Mouse (Mus musculus) granulocyte monocyte progenitor cell, adult 5-6 weeks (primary cell): ENCODE measurements around the gene Sh3pxd2a. TPM values are rescaled to one million over a fixed set of nuclear protein-coding genes. Genes with fewer than 3 reads are reported as not detected.

Experiments used
- ATAC-seq: replicated peaks from 2 replicates; pipeline ENCODE4 v1.8.0; 2016; ENCODE audit warnings: mild to moderate bottlenecking, moderate TSS enrichment, inconsistent platforms; ENCODE audit not compliant: poor library complexity, severe bottlenecking
- total RNA-seq, 2 experiments: library from RNA; stranded (forward) in 1 of 2; stranded (reverse) in 1 of 2; fragments of 200-712, 200-1000 nt in 1 of 2; fragments of >200 nt in 1 of 2; fragmentation: Nextera tagmentation in 1 of 2; gene quantifications; 2 replicates each; pipeline ENCODE4 v1.2.3; 2014 to 2017

Gene Sh3pxd2a
- total RNA-seq, 2 experiments from 2014 or later = 1.2 to 1.9 TPM

DNA sequence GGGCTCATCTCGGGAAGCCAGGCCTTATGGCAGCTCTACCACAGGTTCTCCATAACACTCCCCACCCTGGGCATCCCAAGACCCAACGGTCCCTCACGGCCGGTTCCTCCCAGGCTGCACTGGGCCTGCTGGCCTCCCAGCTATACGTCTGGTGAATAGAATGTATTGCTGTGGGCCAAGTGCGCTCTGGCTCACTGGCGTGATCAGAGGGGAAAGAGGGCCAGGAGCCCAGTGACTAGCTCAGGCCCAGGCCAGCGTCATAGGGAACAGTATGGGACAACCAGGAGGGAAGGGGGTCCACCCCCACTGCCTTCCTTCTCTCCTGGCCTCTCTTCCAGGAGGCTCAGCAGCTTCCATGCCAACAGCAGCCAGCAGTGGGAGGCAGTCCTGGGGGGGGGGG is 145.1 kb downstream of the Sh3pxd2a start:
- no peak for ATAC-seq

DNA sequence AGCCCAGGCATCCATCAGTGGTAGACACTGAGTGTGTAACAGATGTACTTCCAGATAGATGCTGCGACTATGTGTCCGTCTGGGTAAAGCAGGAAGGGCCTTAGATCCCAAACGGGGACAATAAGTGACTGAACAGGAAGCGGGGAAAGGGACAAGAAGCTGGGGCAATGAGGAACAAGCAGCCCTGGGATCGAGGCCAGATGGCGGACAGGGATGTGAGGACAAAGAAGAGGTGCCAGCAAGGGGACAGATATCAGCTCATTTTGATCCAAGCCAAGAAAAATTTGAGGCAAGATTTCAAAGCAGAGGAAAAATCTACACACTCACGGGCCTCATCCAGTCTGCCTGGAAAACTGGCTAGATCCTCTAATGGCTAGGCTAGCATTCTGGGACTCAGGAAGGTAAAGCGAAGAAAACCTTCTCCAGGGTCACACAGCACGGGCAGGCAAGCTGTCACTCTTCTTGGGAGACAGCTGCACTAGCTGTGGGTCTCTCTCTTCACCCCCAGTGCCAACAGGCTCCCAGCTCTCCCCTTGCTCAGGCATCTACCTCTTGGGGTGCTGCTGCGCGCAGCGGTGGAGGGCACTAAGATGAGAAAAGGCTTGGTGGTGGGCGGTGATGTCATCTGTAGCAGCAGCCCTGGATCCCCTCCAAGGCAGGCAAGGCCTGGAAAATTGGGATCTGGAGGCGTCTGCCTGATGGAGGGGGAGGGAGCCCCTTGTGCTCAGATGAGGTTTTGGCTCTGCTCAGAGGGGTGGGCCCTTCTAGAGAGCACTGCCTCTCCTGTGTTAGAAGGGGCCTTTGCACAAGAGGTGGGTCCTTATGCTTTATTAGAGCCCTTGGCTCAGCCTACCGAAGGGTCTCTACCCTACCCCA is 146.9 kb downstream of the Sh3pxd2a start:
- ATAC-seq = no peak

DNA sequence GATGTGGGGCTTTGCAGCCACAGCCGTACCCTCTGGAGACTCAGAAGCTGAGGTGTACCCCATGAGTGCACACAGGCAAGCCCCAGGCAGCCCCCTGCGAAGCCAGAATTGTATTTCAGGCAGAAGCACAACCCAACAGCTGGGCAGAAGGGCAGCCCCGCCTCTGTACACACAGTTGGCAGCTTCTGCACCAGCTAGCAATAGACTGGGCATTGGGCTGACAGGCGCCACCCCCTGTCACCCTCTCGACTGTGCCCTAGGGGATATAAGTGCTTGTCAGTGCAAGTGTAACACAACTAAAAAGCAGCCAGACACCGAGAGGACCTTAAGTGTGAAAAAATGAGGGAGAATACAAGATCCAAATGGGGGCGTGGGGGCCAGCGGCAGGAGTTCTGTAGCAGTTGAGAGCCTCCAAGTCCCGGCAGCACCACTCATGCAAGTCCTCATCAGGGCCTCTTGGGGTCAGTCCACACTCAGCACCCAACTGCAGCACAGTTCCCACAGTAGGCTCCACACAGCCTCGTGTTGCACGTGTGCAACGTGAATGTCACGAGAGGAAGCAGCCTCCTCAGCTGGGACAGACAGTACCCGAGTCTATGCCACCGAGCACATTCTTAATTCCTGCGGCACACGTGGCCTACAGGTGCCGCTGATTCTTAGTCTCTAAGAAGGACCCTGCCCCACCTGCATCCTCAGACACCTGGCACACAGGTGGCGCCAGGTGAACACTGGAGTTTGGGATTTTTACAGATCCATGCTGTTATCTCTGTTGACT is 147.7 kb downstream of the Sh3pxd2a start:
- no peak for ATAC-seq

DNA sequence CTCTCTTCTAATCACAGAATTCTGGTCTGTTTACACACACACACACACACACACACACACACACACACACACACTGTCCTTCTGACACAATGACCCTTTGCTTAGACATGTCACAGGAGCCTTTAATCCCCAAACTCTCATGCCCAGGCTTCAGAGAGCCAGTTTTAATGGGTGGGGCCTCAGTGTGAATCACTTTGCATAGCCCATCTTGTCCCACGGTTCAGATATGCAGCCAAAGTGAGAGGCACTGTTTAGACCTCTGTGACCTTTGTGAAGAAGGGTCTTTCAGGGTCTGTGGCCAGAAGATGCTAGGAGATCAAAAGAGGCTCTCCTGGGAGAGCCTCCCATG is 148.3 kb downstream of the Sh3pxd2a start:
- ATAC-seq = no peak

DNA sequence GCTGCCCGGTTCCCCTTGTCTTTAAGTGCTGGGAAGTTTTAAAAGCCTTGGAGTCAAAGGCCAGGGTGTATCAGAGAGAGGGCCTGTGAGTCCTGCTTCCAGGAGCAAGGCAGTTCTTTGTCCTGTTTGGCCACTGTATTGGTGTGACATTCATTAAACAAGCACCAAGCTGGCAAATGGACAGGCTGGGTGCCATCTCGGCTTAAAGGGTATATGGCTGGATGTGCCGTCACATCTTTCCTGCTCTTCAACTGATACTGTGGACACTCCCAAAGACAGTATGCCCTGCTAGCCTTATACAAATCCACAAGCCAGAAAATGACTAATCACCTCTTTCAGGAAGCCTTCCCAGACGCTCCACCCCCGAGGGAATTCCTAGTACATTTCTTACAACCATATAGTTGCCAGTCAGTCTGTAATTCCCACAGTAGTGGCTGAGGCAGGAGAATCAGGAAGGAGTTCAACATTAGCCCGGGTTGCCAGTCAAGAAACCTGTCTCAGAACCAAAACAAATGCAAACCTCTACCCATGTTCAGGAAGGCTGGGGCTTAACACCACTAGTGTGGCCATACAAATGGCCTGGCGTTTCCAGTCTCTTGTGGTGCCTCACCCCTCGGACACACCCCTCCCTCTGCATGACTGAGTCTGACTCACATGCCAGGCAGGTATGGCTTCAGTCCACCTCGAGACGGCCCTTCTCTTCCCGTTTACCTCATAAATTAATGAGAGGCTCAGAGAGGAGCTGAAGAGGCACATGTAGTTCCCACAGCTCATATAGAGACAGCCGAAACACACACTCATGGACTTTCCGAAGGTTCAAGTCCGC is 148.9 kb downstream of the Sh3pxd2a start:
- ATAC-seq = no peak

DNA sequence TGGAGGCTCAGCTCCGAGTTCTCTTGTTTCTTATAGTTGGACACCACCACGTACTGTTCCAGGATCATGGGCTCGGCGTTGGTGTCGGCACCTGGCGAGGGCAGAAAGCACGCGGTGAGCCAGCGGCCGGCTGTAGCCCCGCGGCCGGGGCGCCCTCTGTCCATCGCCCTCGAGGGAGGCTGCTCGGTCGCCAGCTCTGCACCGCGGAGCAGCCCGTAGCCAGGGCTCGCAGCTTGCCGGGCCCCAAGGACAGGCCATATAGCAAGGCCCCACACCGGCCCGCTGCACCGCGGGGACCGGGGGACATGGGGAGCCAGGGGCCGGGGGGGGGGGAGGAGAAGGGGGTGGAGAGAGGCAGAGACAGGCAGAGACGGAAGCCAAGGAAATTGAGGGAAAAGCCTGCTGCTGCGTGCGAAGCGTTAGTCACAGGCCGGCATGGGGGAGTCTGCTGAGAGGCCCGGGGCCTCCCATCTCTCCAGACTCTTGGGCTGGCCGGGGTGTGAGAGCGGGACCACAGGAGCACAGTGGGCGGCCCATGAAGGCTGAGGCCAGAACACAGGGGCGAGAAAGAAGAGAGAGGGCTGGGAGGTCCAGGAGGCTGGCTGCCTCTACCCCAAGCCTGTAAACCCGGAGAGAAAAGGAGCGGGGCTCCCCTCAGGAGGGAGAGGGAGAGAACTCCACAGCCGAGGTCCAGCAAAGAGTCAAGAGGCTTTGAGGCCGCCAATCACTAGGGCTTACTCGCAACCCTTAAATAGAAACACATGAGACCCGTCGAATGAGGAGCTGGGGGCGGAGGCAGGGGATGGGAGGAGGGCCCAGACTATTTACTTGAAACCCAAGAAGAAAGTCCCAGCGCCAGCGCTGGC is 149.9 kb downstream of the Sh3pxd2a start:
- ATAC-seq = peak; percentile 29

DNA sequence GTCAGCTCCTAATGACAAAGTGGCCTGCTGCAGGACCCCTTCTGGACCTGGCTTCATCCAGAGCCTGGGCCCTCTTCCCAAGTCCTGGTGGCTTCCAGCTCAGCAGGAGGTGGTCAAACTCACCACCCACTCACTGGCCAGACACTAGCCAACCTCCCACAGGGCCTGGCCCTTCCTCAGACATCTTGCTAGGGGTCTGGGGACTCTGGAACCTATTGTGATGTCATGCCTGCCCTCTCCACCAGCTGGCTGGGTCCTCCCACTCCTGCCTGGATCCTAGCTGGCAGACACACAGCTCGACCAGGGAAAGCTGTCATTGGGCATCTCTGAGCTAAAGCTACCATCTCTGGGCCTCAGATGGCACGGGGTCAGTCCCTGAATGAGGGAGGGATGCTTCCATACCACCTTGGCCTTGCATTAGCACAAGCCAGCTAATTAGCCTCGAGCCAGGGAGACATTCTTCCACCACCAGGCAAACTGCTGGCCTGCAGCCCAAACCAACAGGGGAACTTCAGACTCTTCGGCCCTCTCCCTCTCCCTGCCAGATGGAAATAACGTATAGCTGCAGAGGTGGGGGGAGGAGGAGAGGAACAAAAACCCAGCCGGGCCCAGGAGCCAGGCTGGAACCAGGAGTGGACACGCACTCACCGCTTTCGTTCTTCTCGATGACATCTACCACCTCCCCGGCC is 150.7 kb downstream of the Sh3pxd2a start:
- ATAC-seq = peak; percentile 66

DNA sequence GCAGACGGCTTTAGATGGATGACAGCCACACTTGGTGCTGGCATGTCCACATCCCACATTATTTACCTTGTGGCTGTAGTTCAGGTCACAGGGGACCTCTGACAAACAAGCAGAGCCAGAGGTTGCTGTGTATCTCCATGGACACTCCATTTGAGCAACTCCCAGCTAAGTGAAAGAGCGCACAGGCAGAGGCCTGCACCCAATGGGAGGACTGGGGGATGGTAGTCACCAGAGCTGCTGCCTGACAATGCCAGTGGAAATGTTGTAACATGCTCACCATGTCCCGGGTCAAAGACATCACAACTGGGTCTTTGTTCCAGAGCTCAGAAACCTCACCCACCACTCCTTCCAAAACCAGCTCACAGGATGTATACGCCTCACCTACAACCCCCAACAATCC is 153.0 kb downstream of the Sh3pxd2a start:
- no peak for ATAC-seq

DNA sequence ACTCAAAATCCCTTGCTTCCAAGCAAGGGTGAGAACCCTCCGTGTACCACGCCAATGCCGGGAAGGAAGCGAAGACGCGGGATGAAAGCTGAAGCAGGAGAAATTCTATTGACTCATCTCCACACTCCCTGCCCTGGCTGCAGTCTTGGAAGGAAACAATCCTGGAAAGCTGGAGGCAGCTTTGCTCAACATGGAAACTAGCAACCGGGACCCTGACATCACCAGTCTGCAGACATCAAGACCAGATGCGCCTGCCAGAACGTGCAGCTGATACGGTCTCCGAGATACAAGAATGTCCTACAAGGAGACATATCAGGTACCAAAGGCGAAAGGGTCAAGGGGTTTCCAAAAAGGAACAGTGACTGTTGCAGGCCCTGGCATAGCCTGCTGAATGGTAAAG is 154.4 kb downstream of the Sh3pxd2a start:
- no peak for ATAC-seq

DNA sequence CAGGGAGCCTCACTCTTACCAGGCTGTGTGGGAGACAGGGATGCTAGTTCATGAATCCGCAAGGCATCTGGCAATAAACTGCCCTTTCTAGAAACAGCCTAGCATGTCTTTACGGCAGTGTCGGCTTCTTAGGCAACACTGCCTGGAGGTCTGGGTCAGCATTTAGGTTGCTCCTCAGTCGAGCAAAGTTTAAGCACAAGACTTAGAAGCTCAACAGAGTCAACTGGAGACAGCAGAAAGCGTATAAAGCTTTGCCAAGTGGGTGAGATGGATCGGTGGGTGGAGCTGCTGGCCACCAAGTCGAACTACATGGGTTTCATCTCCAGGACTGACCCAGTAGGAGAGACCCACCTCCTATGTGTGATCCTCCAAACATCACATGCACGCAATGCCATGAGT is 157.3 kb downstream of the Sh3pxd2a start:
- ATAC-seq = no peak

DNA sequence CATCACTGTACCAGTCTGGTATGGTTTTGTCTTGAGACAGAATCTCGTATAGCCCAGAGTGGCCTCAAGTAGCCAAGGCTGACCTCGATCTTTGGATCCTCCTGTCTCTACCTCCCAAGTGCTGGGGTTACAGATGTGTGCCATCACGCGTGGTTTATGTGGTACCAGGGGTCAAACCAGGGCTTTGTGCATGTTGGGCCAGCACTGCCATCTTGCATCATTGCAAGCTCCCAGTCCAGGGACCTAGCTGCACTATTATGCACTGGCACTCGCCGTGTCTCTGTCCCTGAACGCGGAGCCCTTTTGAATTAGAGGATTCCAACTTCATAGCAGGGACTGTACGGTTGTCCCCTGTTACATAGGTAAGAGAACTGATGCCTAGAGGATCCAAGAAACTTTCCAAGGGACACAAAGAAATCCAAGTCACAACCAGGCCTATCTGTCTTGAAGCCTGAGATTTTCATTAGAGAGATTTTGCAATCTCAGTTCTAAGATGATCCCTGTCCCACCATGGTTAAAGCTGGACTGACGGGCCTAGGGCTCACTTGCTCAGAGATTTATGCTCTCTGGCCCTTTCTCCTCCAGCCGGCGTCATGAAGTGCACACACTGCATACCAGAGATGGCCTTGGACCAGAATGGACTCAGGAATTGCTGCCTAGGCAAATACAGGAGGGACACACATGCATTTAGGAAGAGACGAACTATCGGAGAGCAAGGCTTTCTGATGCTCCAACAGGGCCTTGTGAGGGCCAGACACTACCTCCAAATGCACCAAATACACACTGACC is 157.9 kb downstream of the Sh3pxd2a start:
- no peak for ATAC-seq

DNA sequence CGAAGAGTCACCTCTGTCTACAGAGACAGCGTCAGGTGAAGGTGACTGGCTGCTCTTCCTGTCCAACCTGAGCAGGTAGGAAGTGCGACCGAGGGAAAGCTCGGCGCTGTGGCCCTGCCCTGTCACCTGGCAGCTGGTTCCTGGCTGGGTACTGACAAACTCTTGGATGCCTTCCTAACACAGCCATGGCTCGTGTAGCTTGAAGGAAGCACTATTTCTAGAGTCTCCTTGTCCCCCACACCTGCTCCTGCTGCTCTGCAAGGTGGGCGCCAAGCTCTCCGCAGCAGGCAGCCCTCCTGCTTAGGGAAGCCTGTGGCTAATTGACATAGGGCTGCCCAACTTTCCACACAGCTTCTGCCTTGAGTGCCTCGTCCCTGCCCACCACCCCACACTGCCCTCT is 158.8 kb downstream of the Sh3pxd2a start:
- ATAC-seq = no peak

DNA sequence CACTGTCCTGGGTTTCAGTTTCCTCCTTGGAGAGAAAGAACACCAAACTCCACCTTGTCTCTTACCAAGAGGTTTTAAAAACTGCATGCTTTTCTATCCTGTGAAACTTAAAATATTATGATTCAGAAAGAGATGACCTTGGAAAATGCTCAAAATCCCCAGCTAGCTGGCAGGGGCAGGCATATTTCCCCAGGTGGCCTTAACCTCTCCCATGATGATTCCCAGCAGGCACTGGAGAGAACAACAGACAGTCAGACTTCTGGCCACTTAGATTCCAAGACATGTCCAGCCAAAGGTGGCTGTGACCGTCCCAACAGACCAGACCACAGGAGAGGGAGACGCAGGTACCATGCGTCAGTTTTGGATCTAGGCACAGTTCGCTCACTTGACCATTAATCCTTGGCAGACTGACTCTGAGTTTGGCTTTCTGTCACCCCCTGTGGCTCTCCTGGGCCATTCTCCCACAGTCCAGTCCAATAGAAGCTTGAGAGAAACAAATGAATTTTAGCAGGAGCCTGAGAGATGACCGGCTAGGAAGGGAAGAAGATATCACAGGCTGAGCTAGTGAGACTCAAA is 159.9 kb downstream of the Sh3pxd2a start:
- ATAC-seq = no peak

DNA sequence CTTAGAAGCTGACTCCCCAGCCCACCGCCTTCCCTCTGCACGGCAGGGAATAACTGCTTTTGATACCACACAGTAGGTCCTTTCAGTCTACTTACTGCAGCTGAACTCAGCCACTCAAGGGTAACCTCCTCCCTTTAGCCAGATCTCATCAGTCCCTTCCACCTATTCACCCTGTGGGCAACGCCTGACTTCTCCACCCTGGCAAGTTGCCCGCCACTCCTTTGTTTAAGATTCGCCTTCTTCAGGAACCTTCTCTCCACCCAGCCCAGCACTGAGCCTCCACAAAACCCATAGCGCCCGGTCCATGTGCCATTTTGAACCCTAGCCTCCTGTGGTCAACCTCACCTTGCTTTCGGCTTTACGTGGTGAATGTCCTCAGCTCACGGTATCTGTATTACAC is 161.1 kb downstream of the Sh3pxd2a start:
- no peak for ATAC-seq

DNA sequence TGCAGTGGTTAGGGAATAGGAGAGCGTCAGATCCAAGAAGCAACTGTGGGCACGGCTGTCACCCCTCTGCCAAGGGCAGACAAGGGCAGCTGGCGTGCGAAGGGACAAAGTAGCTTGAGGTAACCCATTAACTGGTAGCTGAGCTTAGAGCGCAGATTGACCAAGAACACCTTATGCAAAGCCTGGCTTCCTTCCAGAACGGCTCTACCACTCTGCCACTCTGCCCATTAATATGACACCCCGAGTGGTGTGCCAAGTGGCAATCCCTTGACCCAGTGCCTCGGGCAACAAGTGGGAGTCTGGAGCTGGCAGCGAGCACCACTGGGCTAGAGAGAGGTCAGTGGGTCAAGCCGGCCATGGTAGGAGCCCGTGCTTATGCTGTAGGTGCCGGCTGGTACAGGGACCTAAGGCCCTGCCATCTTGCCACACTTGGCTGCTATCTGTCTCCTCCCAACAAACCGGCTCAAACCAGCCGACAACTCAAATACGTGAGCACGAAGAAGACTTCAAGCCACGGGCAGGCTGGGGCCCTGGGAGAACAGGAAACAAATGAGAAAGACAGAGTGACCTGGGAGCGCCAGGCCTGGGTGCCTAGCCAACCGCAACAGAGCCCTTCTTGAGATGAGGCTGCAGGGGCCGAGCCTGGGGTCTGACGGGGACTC is 161.9 kb downstream of the Sh3pxd2a start:
- no peak for ATAC-seq

DNA sequence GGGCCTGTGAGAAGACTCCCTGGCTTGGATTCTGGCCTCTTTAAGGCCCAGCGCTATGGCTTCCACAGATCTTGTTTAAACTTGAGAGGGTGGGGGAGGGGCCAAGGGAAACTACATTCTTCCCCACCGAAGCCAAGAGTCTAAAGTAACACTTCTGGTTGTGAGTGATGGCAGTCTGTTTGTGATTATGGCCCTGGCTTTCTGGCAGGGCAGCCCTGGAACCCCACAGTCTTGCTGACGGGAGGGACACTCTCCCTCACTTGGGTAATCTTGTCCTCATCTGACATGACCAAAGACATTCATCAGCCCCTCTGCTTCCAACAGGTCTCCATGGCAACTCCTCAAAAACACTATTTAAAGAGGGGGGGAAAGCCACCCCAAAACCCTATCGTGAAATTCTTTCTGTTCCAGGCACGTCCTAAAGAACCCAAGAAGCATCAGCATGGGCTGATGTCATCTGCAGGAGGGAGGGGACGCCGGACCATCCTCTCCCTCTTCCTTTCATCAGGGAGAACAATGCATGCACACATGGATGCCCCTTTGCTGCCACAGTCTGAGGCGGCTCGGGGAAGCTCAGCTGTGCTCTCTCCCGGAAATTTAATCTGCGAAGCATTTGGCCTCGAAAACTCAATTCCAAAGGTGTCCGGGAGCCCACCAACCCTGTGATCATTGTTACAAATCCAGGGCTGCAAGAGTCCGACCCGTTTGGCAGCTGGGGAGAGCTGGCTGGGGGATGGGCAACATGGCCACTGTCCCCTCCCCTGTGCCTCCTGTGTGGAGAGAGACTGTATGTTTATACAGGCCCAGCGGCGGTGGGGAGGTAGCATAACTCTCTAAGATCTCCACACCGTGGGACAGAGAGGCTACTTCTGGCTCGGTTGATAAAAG is 162.7 kb downstream of the Sh3pxd2a start:
- no peak for ATAC-seq

DNA sequence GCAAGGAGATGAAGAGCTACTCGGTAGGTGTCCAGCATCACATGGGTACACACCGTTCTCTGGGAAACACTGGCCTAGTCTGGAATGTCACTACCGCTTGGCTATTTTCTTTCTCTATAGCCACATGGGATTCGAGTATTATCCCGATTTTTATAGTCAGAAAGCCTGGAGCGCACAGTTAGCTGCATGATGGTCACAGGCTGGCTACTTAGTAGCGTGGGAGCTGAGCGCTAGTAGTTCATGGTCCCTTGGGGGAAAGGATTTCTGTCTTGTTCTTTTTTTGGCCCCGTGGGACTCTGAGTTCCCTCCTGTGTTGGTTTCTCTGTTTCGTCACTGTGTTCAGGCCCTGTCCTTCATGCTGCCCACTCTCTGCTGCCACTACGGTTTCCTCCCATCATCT is 166.1 kb downstream of the Sh3pxd2a start:
- no peak for ATAC-seq
